Mouse (Mus musculus) megakaryocyte, embryonic 14.5 days (primary cell): ENCODE measurements around the gene Wnk2.

Experiments
- FLI1 ChIP-seq: IDR thresholded peaks from 2 replicates; pipeline ENCODE4 v1.6.1; 2012; ENCODE audit warnings: low read length, inconsistent platforms, mixed read lengths
- GATA1 ChIP-seq: IDR thresholded peaks from 3 replicates; pipeline ENCODE4 v1.6.1; 2012; ENCODE audit warnings: mixed read lengths, low read length, inconsistent platforms, borderline replicate concordance

GRCm38 (mm10) chr13:49093471-49093891 is 54.3 kb downstream of the Wnk2 start:
- no peak for TF ChIP-seq GATA1
- TF ChIP-seq FLI1 = no peak
